Mouse (Mus musculus): ENCODE data around the gene Gzmf.

DNA sequence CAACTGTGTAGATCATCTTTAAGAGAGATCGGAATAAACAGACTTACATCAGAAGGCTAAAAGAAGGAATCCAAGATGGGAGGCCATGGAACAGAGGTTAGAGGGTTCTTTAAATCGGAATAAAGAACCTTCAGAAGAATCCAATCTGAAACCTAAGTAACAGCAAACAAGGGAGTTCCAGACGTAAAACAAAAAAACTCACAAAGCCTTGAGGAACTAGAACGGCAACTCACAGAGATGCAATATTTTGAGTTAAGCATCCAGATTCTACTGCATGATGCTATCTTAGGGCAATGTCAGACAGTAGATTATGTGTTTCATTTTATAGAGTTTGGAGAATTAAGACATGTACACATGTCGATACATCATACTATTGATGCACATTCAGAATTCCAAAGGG lies 36.7 kb downstream of the Gzmf start, which contains the start of gene Gzmn:
- no peak for TF ChIP-seq POLR2A (IDR thresholded peaks at IDR 0.05; ENCODE audit: borderline replicate concordance, insufficient read depth, low read length)
- TF ChIP-seq CTCF (IDR thresholded peaks at IDR 0.05; ENCODE audit: borderline replicate concordance, insufficient read depth, low read depth, low read length), result no peak

Data from cerebellum, adult 2 months (tissue).